Mouse (Mus musculus) liver, embryonic 14.5 days (tissue): ENCODE results near the gene Aven. TPM values are rescaled to one million over a fixed set of nuclear protein-coding genes. Genes with fewer than 3 reads are reported as not detected.

Source experiments
- ATAC-seq: fragments of 200-750 bp; cut with Nextera tagmentation; 2 replicates; pipeline ENCODE4 v1.8.0; 2017; ENCODE audit warnings: moderate number of reproducible peaks, mild to moderate bottlenecking, moderate library complexity; ENCODE audit not compliant: insufficient read depth
- DNase-seq, 3 experiments: peaks; one replicate each; pipeline ENCODE4 v3.0.0-alpha.2; 2012 to 2013; ENCODE audit warnings: low read depth in 3 of 3, low spot score in 3 of 3
- H3K27ac ChIP-seq: fragments of 300-500 bp; sonication (generic); 2 replicates; pipeline ENCODE4 v1.5.1; 2014; ENCODE audit warnings: moderate library complexity, mild to moderate bottlenecking, control low read depth, inconsistent platforms
- H3K27me3 ChIP-seq: fragments of 300-500 bp; sonication (generic); 2 replicates; pipeline ENCODE4 v1.6.1; 2014; ENCODE audit warnings: mild to moderate bottlenecking, low read length, moderate library complexity; ENCODE audit not compliant: control insufficient read depth, insufficient read depth
- H3K36me3 ChIP-seq: fragments of 300-500 bp; sonication (generic); replicated peaks from 2 replicates; pipeline ENCODE4 v1.6.1; 2014; ENCODE audit warnings: low read depth; ENCODE audit not compliant: control insufficient read depth, insufficient read depth
- H3K4me1 ChIP-seq, 2 experiments: fragments of 200-500 bp in 1 of 2; fragments of 300-500 bp in 1 of 2; sonication (generic) in 1 of 2; replicated peaks; 2 replicates each; pipeline ENCODE4 v1.6.1; 2012 to 2014; ENCODE audit warnings: antibody characterized with exemption in 1 of 2, inconsistent platforms in 1 of 2, low read length in 1 of 2; ENCODE audit not compliant: control insufficient read depth in 2 of 2, insufficient read depth in 2 of 2
- H3K4me2 ChIP-seq: fragments of 300-500 bp; sonication (generic); 2 replicates; pipeline ENCODE4 v1.6.1; 2014; ENCODE audit warnings: low read depth, mild to moderate bottlenecking, control low read depth, moderate library complexity
- H3K4me3 ChIP-seq, 2 experiments: fragments of 200-500 bp in 1 of 2; fragments of 300-500 bp in 1 of 2; sonication (generic) in 1 of 2; 2 replicates each; pipeline ENCODE4 v1.5.1; 2012 to 2014; ENCODE audit warnings: low read depth in 2 of 2, low read length in 2 of 2, mild to moderate bottlenecking in 2 of 2, control low read depth in 1 of 2, inconsistent platforms in 1 of 2, moderate library complexity in 1 of 2; ENCODE audit not compliant: insufficient read depth in 1 of 2
- H3K9ac ChIP-seq: fragments of 300-500 bp; sonication (generic); replicated peaks from 2 replicates; pipeline ENCODE4 v1.6.1; 2014; ENCODE audit warnings: mild to moderate bottlenecking, control low read depth, moderate library complexity
- H3K9me3 ChIP-seq: fragments of 300-500 bp; sonication (generic); 2 replicates; pipeline ENCODE4 v1.6.1; 2016; ENCODE audit warnings: low read length, mixed read lengths; ENCODE audit not compliant: control insufficient read depth
- CTCF ChIP-seq: IDR thresholded peaks from 2 replicates; pipeline ENCODE4 v1.5.1; 2016; ENCODE audit warnings: antibody characterized with exemption, low read depth, control low read depth
- EP300 ChIP-seq: IDR thresholded peaks from 2 replicates; pipeline ENCODE4 v1.6.1; 2016; ENCODE audit warnings: antibody characterized with exemption, low read depth
- WGBS: fragments of 180-500 bp; shearing (Covaris S2); extraction: QIAGEN DNeasy Blood & Tissue Kit; methylation state at CpG from one replicate; pipeline ENCODE4 v1.1.7; 2014; ENCODE audit not compliant: insufficient replicate concordance; 5-methylcytosine and 5-hydroxymethylcytosine counted together
- polyA plus RNA-seq, 2 experiments: library from polyadenylated mRNA; depleted of rRNA in 1 of 2; stranded (reverse) in 1 of 2; unstranded in 1 of 2; fragments of >200 nt; fragmentation: Nextera tagmentation in 1 of 2; extraction: Ambion mirVana in 1 of 2; gene quantifications; 2 replicates each; pipeline versions ENCODE4 v1.2.1 to v1.2.3; 2012 to 2014

Aven gene
- polyA plus RNA-seq, 2 experiments, result 5.9 to 8.6 TPM

- H3K9me3 ChIP-seq, result no peaks in the 10 kb centered on the region
- no peak overlapping the region for H3K27ac ChIP-seq
- no peaks in the 10 kb centered on the region for H3K4me1 ChIP-seq
- ATAC-seq, result no peak
- TF ChIP-seq CTCF (no peak), EP300 (no peak)
- H3K9ac ChIP-seq, result no peak overlapping the region
- H3K27me3 ChIP-seq, result no peaks in the 10 kb centered on the region
- H3K4me2 ChIP-seq, result no peak overlapping the region
- no peak overlapping the region for H3K4me3 ChIP-seq
- no peaks in the 10 kb centered on the region for H3K36me3 ChIP-seq
- no peak for DNase-seq
- WGBS, result 72% methylated on average over 4 of the region's 4 CpGs
These were observed 75.0 kb downstream of the Aven start for GRCm38 (mm10) chr2:112567786-112568185.

- no peak overlapping the region for H3K4me3 ChIP-seq
- no peaks in the 10 kb centered on the region for H3K36me3 ChIP-seq
- H3K9ac ChIP-seq, result no peak overlapping the region
- WGBS, result 63% methylated on average over 7 of the region's 7 CpGs
- no peak for TF ChIP-seq CTCF
- no peak for TF ChIP-seq EP300
- ATAC-seq, result no peak
- H3K4me1 ChIP-seq, result 0 out of 4 replicates have a peak, but pooled peaks cover 0 to 2% of the 10 kb centered on the region in 2 experiments
- H3K4me2 ChIP-seq, result no peak overlapping the region
- H3K9me3 ChIP-seq, result no peaks in the 10 kb centered on the region
- H3K27ac ChIP-seq, result no peak overlapping the region
- no peaks in the 10 kb centered on the region for H3K27me3 ChIP-seq
- DNase-seq, result no peak
These were observed 98.2 kb downstream of the Aven start for GRCm38 (mm10) chr2:112590985-112591384.

- Histone ChIP-seq H3K27me3 (no peaks in the 10 kb centered on the region), H3K9ac (no peak overlapping the region)
These were observed 98.7 kb downstream of the Aven start for GRCm38 (mm10) chr2:112591451-112591871.

GRCm38 (mm10) chr2:112593322-112593721 is 100.6 kb downstream of the Aven start:
- Histone ChIP-seq H3K4me1 (0 out of 4 replicates have a peak, but pooled peaks cover 0 to 2% of the 10 kb centered on the region in 2 experiments), H3K4me2 (no peak overlapping the region), H3K9me3 (no peaks in the 10 kb centered on the region), H3K27me3 (no peaks in the 10 kb centered on the region), H3K27ac (no peak overlapping the region), H3K36me3 (no peaks in the 10 kb centered on the region), H3K9ac (no peak overlapping the region), H3K4me3 (no peak overlapping the region)
- WGBS, result 26% methylated on average over 2 of the region's 2 CpGs
- no peak for ATAC-seq
- no peak for DNase-seq
- TF ChIP-seq CTCF, result no peak
- TF ChIP-seq EP300, result no peak

More at GRCm38 (mm10) chr2:112591451-112591871, 98.7 kb downstream of the Aven start:
- DNase-seq, result no peak
- Histone ChIP-seq H3K9me3 (no peaks in the 10 kb centered on the region), H3K27ac (no peak overlapping the region), H3K4me1 (0 out of 4 replicates have a peak, but pooled peaks cover 0 to 2% of the 10 kb centered on the region in 2 experiments), H3K36me3 (no peaks in the 10 kb centered on the region), H3K4me3 (no peak overlapping the region), H3K4me2 (no peak overlapping the region)
- WGBS, result 75% methylated on average over 6 of the region's 6 CpGs
- TF ChIP-seq CTCF (no peak), EP300 (no peak)
- ATAC-seq, result no peak

GRCm38 (mm10) chr2:112593781-112594180 is 101.0 kb downstream of the Aven start:
- no peak for DNase-seq
- TF ChIP-seq CTCF, result no peak
- H3K36me3 ChIP-seq, result no peaks in the 10 kb centered on the region
- no peak overlapping the region for H3K4me3 ChIP-seq
- H3K9ac ChIP-seq, result no peak overlapping the region
- no peaks in the 10 kb centered on the region for H3K9me3 ChIP-seq
- H3K4me1 ChIP-seq, result 0 out of 4 replicates have a peak, but pooled peaks cover 0 to 2% of the 10 kb centered on the region in 2 experiments
- H3K4me2 ChIP-seq, result no peak overlapping the region
- no peak for ATAC-seq
- H3K27ac ChIP-seq, result no peak overlapping the region
- H3K27me3 ChIP-seq, result no peaks in the 10 kb centered on the region
- 68% methylated on average over 2 of the region's 2 CpGs for WGBS
